Mouse (Mus musculus) cerebellum, adult (tissue): ENCODE measurements around the gene Hist1h4f.
"Not testable (repeated sequence)": the region's sequence is repeated elsewhere in the genome, so short reads cannot be mapped to it uniquely, and the experiment has no call there.

Experiments used
- ATAC-seq: cut with Nextera tagmentation; 2 replicates; pipeline ENCODE4 v1.9.2; 2017; ENCODE audit warnings: mild to moderate bottlenecking, moderate library complexity, mixed read lengths; ENCODE audit not compliant: insufficient number of reproducible peaks, low FRiP score, low TSS enrichment

Hist1h4f gene

GRCm38 (mm10) chr13:23551146-23551834, at the start of gene Hist1h4f:
Gene Hist1h4f, minus strand, starts transcription at chr13:23551648.
- ATAC-seq, result peak; percentile 91

DNA sequence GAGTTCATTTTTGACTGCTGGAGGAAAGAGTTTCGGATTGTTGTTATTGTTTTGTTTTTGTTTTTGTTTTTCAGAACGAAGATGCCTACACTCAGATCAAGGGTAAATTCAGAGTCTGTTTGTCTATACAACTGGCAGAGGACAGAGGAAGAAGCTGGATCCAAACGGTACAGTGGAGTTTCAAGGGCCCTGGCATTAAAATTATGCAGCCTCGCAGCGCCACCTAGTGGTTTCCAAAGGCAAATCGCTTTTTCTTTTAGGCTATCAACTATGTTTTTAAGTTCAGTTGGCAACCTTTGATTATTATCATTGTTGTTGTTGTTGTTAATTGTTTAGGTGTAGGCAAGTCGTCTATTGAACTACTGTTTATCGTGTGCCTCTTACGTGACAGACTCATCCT, 46.5 kb upstream of the Hist1h4f start:
- peak; percentile 74; the same call in 1 of the 2 replicates for ATAC-seq

GRCm38 (mm10) chr13:23595622-23596372, 44.3 kb upstream of the Hist1h4f start:
- ATAC-seq, result no peak

DNA sequence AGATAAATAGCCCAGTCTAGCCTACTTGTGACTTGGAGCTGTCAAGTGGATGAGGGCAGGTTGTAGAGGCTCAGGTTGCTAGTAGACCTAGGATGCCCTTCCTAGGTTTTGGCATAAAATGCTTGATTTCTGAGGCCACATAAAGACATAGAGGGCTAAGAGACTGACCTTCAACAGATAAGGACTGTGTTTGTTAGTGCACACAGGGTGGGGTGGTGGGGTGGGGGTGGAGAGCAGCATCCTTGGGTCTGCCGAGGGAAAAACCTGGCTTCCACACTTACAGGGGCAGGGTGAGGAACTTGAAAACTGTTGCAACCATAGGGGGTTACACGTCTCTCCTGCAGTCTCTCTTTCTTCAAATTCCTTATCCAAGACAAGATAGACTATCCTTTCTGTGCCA, 43.7 kb upstream of the Hist1h4f start:
- no peak for ATAC-seq

DNA sequence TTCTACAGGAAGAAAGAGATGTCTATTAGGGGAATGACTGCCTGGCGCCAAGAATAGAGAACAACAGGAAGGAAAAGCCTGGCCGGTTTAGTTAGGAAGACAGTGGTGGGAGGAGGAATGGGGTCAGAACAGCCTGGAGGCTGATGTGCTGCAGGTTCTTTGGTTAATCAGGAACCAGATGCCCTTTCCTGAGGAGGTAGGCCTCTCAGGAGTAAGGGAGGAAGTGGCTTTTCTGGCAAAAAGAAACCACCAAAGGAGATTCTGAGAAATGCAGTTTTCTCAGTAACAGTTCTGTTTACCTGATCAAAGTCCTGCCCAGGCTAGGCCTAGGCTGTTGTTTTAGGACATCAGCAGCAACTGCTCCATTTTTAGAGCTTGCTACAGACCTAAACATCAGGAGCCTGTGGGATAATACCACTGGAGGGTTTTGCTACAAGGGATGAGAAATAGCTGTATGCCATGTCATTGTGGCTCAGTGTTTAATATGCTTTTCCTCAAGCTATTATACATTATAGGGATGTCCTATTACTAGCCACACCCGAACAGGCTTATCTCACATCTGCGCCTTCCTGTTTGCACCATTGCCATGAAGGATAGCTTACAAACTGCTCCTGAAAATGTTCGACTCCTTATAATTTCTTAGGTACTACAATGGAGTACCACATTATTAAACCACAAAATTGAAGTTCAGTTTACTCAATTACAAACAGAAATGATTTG, 41.8 kb upstream of the Hist1h4f start:
- ATAC-seq, result no peak

- peak; percentile 45; the same call in 1 of the 2 replicates for ATAC-seq
These were observed 41.2 kb upstream of the Hist1h4f start for GRCm38 (mm10) chr13:23592614-23593013.

DNA sequence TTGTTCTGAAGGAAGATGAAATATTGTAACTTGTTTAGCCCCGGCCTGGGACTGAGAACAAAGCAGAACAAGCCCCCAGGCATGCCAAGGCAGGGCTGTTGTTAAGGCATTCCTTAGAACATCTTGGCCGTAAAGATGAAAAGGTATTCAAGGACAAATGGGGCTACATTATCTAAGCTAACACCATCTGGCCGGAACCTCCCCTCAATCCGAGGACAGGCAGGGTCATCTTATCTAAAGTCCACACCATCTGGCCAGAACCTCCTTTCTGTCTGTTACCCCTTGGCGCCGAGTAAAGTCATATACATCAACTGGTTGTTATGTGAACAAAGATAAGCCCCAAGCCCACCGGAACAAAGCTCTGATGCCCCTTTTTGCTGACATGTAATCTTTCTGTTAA, 40.4 kb upstream of the Hist1h4f start:
- not testable (repeated sequence) for ATAC-seq

GRCm38 (mm10) chr13:23591206-23591605, 39.8 kb upstream of the Hist1h4f start:
- no peak for ATAC-seq

DNA sequence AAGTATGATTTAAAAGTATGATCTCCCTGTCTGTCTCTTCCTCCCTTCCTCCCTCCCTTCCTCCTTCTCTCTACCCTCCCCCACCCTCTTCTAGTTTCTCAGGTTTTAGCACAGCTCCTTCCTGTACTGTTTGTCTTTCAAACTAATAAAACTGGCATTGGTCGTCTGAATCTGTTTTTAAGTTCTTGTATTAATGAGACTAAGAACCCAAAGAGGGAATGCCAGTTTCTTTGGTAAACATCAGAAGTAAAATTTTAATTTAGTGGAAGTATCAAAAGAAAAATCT, 35.4 kb upstream of the Hist1h4f start:
- no peak for ATAC-seq

- no peak for ATAC-seq
These were observed 34.9 kb upstream of the Hist1h4f start for GRCm38 (mm10) chr13:23586099-23586939.

GRCm38 (mm10) chr13:23585442-23586098, 34.1 kb upstream of the Hist1h4f start:
- ATAC-seq, result peak; percentile 91

DNA sequence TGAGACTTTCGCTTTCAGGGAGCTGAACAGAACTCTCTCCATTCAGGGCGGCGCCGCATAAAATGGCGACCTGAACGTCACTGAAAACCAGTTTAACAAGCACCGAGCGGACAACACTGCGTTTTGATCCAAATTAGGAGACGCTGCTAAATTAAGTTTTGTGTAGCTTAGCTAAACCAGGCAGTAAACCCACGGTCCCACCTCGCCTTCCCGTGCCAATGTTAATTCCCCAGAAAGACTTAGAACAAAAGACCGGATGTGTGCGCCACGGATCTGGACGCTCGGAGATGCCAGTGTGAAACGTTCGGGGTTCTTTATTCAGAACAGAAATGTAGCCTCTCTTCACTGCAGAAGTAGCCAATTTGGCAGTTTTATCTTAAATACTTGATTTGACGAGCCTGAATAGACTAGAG, 33.6 kb upstream of the Hist1h4f start:
- no peak for ATAC-seq

DNA sequence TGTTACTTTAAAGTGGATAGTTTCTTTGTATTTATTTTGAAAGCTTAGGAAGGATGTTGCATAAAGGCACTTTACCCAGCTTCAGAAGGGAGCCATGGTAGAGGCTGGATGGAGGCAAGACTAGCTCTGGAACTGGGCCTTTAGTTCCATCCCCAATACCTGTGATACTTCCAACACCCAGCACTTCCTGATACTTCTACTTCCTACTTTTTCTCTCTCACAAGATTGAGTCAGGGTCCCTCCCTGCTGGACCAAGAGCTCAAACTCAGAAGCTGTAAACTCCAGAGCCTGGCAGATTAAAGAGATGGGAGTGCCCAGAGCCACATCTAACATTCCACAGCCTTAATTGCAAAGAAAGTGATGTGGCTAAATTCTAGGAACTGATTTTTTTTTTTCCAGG, 32.9 kb upstream of the Hist1h4f start:
- ATAC-seq, result no peak

- no peak for ATAC-seq
These were observed 32.1 kb upstream of the Hist1h4f start for GRCm38 (mm10) chr13:23583387-23584068.

DNA sequence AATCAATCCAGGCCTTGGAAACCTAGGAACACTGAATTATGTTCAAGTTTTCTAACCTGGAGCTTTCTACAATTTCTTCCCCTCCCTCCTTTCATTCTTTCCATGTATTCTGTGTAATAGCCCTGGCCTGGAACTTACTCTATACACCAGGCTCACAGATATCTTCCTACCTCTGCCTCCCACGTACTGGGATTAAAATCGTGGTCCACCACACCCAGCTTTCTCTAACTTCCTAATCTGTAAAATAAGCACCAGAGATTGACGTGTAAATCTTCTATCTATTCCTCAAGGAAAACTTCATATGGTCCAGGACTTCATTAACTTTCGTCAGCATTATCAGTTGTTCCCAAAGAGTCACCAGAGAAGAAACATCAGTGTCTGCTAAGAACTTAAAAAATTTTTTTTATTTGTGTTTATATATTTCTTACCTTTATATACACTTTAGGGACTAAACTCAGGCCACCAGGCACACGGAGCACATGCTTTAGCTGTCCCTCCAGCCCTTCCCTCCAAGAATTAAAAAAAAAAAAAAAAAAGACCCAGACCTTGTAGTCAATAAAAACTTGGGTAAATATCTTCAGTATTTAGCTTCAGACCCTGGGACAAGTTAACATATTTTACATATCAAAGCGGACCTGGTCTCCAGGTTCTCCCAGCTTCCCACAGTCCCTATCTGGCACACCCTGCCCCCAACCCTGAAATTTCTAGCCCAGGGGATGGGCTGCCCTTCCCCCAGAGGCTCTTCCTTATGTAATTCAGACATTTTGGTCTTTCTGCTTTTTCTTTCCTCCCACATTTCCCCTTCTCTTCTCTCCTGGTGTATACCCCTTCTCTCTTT, 31.0 kb upstream of the Hist1h4f start:
- no peak for ATAC-seq

DNA sequence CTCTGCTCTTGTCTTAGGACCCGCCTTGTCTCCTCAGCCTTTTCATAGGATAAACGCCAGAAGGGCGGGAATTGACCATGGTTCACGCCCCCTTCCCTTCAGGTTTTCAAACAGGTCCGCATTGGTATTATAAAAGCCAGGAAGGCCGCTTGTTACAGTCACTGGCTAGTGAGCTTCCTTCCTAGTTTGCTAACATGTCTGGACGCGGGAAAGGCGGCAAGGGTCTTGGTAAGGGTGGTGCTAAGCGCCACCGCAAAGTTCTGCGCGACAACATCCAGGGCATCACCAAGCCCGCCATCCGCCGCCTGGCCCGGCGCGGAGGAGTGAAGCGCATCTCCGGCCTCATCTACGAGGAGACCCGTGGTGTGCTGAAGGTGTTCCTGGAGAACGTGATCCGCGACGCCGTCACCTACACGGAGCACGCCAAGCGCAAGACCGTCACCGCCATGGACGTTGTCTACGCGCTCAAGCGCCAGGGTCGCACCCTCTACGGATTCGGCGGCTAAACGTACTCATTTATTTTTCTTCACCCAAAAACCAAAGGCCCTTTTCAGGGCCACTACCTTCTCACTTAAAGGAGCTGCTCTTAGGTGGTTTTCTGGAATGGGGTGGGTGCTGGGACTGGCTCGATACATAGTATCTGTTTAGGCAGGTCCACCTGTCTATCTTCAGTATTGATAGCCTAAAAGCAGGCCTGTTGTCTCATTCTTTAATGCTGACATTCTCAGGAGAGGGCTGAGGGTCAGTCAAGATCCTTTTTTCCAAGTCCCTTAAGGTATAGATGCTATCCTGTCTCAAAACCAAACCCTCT, 30.2 kb upstream of the Hist1h4f start, which contains the start of gene Hist1h4d:
Gene Hist1h4d, plus strand, starts transcription at position 191 of the 811 bp plus-strand sequence.
- peak; percentile 89 for ATAC-seq

DNA sequence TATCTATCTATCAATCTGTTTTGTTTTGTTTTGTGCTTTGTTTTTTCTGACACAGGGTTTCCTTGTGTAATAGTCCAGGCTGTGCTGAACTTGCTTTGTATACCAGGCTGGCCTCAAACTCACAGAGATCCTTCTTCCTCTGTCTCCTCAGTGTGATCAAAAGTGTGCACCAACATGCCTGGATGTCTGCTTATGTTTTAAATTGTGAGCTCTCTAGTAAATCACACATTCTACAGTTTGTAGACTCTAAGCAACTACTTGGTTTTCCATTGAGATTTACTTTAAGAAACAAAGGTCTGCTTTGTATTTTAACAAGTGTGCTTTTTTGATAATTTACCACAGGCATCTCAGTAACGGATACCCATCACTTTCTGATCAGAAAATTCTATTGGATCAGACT, 26.4 kb upstream of the Hist1h4f start:
- no peak for ATAC-seq
